In genomic region chr15:88854119-88854968, GRCm38 (mm10) we compare ENCODE assay signal across 7 mouse cellular contexts. TPM values are rescaled to one million over a fixed set of nuclear protein-coding genes. Genes with fewer than 3 reads are reported as not detected.
DNase-seq lines count a peak whose midpoint lies in the region; ATAC-seq and TF ChIP-seq lines count a peak whose summit lies in the region.

No protein-coding gene starts in this region.

- no peaks in the 10 kb centered on the region for H3K27me3 ChIP-seq in liver, embryonic 16.5 days (ENCODE audit: control insufficient read depth, insufficient read depth, low read depth, low read length)
- peaks cover 20% of the 10 kb centered on the region for H3K27me3 ChIP-seq in liver, embryonic 12.5 days (replicated peaks)
- no peaks in the 10 kb centered on the region for H3K27me3 ChIP-seq in forebrain, embryonic 16.5 days (replicated peaks; ENCODE audit: control insufficient read depth, insufficient read depth, low read length)
- no peaks in the 10 kb centered on the region for H3K27me3 ChIP-seq in limb, embryonic 10.5 days (ENCODE audit: low read depth, poor library complexity, severe bottlenecking)

- TF ChIP-seq POLR2A in brain, embryonic 14.5 days (IDR thresholded peaks at IDR 0.05; ENCODE audit: borderline replicate concordance, extremely low read depth, insufficient read depth, insufficient read length, poor library complexity, severe bottlenecking) = no peak

- no peak overlapping the region for H3K4me2 ChIP-seq in liver, embryonic 16.5 days (ENCODE audit: low read depth, low read length)
- no peak overlapping the region for H3K4me2 ChIP-seq in liver, embryonic 12.5 days
- no peak overlapping the region for H3K4me2 ChIP-seq in forebrain, embryonic 16.5 days (ENCODE audit: low read length)

- 46% methylated on average over 6 of the region's 6 CpGs for WGBS in liver, embryonic 16.5 days (ENCODE audit: insufficient replicate concordance)
- 35% methylated on average over 6 of the region's 6 CpGs for WGBS in liver, embryonic 12.5 days (ENCODE audit: insufficient replicate concordance)
- WGBS in forebrain, embryonic 16.5 days = 38% methylated on average over 6 of the region's 6 CpGs
- 65% methylated on average over 6 of the region's 6 CpGs for WGBS in limb, embryonic 10.5 days

- peaks cover 13% of the 10 kb centered on the region for H3K4me1 ChIP-seq in liver, embryonic 16.5 days (ENCODE audit: control insufficient read depth, low read depth, low read length)
- peaks cover 19% of the 10 kb centered on the region for H3K4me1 ChIP-seq in liver, embryonic 12.5 days
- peaks cover 2% of the 10 kb centered on the region for H3K4me1 ChIP-seq in forebrain, embryonic 16.5 days (replicated peaks; ENCODE audit: control insufficient read depth, insufficient read depth, low read length)
- H3K4me1 ChIP-seq in limb, embryonic 10.5 days = peaks cover 33% of the 10 kb centered on the region

- H3K9me3 ChIP-seq in liver, embryonic 16.5 days (replicated peaks; ENCODE audit: control insufficient read depth, low read length) = no peaks in the 10 kb centered on the region
- H3K9me3 ChIP-seq in liver, embryonic 12.5 days (replicated peaks) = no peaks in the 10 kb centered on the region
- H3K9me3 ChIP-seq in forebrain, embryonic 16.5 days (ENCODE audit: control insufficient read depth, low read length) = no peaks in the 10 kb centered on the region
- H3K9me3 ChIP-seq in limb, embryonic 10.5 days (replicated peaks) = no peaks in the 10 kb centered on the region

- no peak for TF ChIP-seq CTCF in brain, embryonic 14.5 days (IDR thresholded peaks at IDR 0.05; ENCODE audit: borderline replicate concordance, extremely low read depth, insufficient read depth, insufficient read length)

- no peak for ATAC-seq in liver, embryonic 16.5 days (ENCODE audit: low read depth)
- ATAC-seq in liver, embryonic 12.5 days = no peak
- ATAC-seq in forebrain, embryonic 16.5 days = 0 out of 2 replicates have a peak, but pooled peaks have one; percentile 23

- peak overlapping the region; percentile 29; the same call in 1 of the 2 replicates for H3K27ac ChIP-seq in liver, embryonic 16.5 days (ENCODE audit: low read length)
- H3K27ac ChIP-seq in liver, embryonic 12.5 days = no peak overlapping the region
- no peak overlapping the region for H3K27ac ChIP-seq in forebrain, embryonic 16.5 days (ENCODE audit: low read length)
- H3K27ac ChIP-seq in limb, embryonic 10.5 days = peak overlapping the region; percentile 30; the same call in 1 of the 2 replicates

- H3K36me3 ChIP-seq in liver, embryonic 16.5 days (ENCODE audit: control insufficient read depth, insufficient read depth) = no peaks in the 10 kb centered on the region
- no peaks in the 10 kb centered on the region for H3K36me3 ChIP-seq in liver, embryonic 12.5 days
- no peaks in the 10 kb centered on the region for H3K36me3 ChIP-seq in forebrain, embryonic 16.5 days (ENCODE audit: control insufficient read depth, insufficient read depth)
- no peaks in the 10 kb centered on the region for H3K36me3 ChIP-seq in limb, embryonic 10.5 days

- H3K4me3 ChIP-seq in liver, embryonic 16.5 days (ENCODE audit: low read depth, low read length) = no peak overlapping the region
- no peak overlapping the region for H3K4me3 ChIP-seq in liver, embryonic 12.5 days
- H3K4me3 ChIP-seq in forebrain, embryonic 16.5 days (replicated peaks; ENCODE audit: low read length) = no peak overlapping the region
- no peak overlapping the region for H3K4me3 ChIP-seq in limb, embryonic 10.5 days

- peak; percentile 33 for DNase-seq in brain, embryonic 14.5 days (ENCODE audit: low read depth)
- no peak for DNase-seq in limb, embryonic 10.5 days (ENCODE audit: low spot score)
- no peak for DNase-seq in adipocyte (ENCODE audit: low spot score)
- DNase-seq in layer of hippocampus, adult 11-12 months (ENCODE audit: low spot score) = no peak

- H3K9ac ChIP-seq in liver, embryonic 16.5 days (ENCODE audit: low read depth, low read length) = no peak overlapping the region
- no peak overlapping the region for H3K9ac ChIP-seq in liver, embryonic 12.5 days
- no peak overlapping the region for H3K9ac ChIP-seq in forebrain, embryonic 16.5 days (replicated peaks; ENCODE audit: low read depth, low read length)

RNA-seq across cellular contexts. Expression of gene Pim3, which starts 7.6 kb away (rescaled TPM):
- polyA plus RNA-seq in liver, embryonic 16.5 days (2015; fragmentation: Nextera tagmentation; extraction: Ambion mirVana) = 23.9 and 33.8 TPM in 2 replicates
- polyA plus RNA-seq in liver, embryonic 12.5 days (2016; fragmentation: Nextera tagmentation; extraction: Ambion mirVana) = 22.5 and 23.5 TPM in 2 replicates
- polyA plus RNA-seq in brain, embryonic 14.5 days (2012; rRNA removed) = 14.7 and 18.5 TPM in 2 replicates
- 58.2 and 70.7 TPM in 2 replicates for polyA plus RNA-seq in forebrain, embryonic 16.5 days (2015; fragmentation: Nextera tagmentation; extraction: Ambion mirVana)
- polyA plus RNA-seq in limb, embryonic 10.5 days (2016; fragmentation: Nextera tagmentation; extraction: Ambion mirVana) = 46.6 and 48.2 TPM in 2 replicates

RNA-seq across cellular contexts. Expression of gene Creld2, which starts 34.9 kb away (rescaled TPM):
- polyA plus RNA-seq in liver, embryonic 16.5 days (2015; fragmentation: Nextera tagmentation; extraction: Ambion mirVana) = 39.7 TPM in 2 replicates
- 61.1 and 68.6 TPM in 2 replicates for polyA plus RNA-seq in liver, embryonic 12.5 days (2016; fragmentation: Nextera tagmentation; extraction: Ambion mirVana)
- polyA plus RNA-seq in brain, embryonic 14.5 days (2012; rRNA removed) = 41.8 and 48.8 TPM in 2 replicates
- polyA plus RNA-seq in forebrain, embryonic 16.5 days (2015; fragmentation: Nextera tagmentation; extraction: Ambion mirVana) = 57.3 and 60.4 TPM in 2 replicates
- polyA plus RNA-seq in limb, embryonic 10.5 days (2016; fragmentation: Nextera tagmentation; extraction: Ambion mirVana) = 98.5 and 99.0 TPM in 2 replicates

RNA-seq across cellular contexts. Expression of gene Alg12, which starts 35.2 kb away (rescaled TPM):
- 5.5 and 6.0 TPM in 2 replicates for polyA plus RNA-seq in liver, embryonic 16.5 days (2015; fragmentation: Nextera tagmentation; extraction: Ambion mirVana)
- 6.9 and 7.6 TPM in 2 replicates for polyA plus RNA-seq in liver, embryonic 12.5 days (2016; fragmentation: Nextera tagmentation; extraction: Ambion mirVana)
- 14.2 and 15.4 TPM in 2 replicates for polyA plus RNA-seq in brain, embryonic 14.5 days (2012; rRNA removed)
- polyA plus RNA-seq in forebrain, embryonic 16.5 days (2015; fragmentation: Nextera tagmentation; extraction: Ambion mirVana) = 6.6 and 8.8 TPM in 2 replicates
- 10.8 and 12.3 TPM in 2 replicates for polyA plus RNA-seq in limb, embryonic 10.5 days (2016; fragmentation: Nextera tagmentation; extraction: Ambion mirVana)

Comparison
In these comparisons a context has a peak if more than half of its experiments do, and no peak if none do; other contexts are left out.
1. H3K27ac ChIP-seq: peak in liver, embryonic 16.5 days (single experiment) and limb, embryonic 10.5 days (single experiment); none in liver, embryonic 12.5 days (single experiment) and forebrain, embryonic 16.5 days (single experiment).